Mouse (Mus musculus) neural tube, embryonic 11.5 days (tissue): ENCODE data around the gene Eif2b4. TPM values are rescaled to one million over a fixed set of nuclear protein-coding genes. Genes with fewer than 3 reads are reported as not detected.
"Not testable (repeated sequence)": the region's sequence is repeated elsewhere in the genome, so short reads cannot be mapped to it uniquely, and the experiment has no call there.

Source experiments
- ATAC-seq: fragments of 200-750 bp; cut with Nextera tagmentation; 2 replicates; pipeline ENCODE4 v1.8.0; 2017; ENCODE audit warnings: moderate number of reproducible peaks, mild to moderate bottlenecking, moderate TSS enrichment, moderate library complexity; ENCODE audit not compliant: insufficient read depth, low FRiP score, low TSS enrichment
- DNase-seq: peaks from one replicate; pipeline ENCODE4 v3.0.0-alpha.2; 2015; ENCODE audit warnings: low spot score
- H3K27ac ChIP-seq: fragments of 300-500 bp; sonication (generic); 2 replicates; pipeline ENCODE4 v1.5.1; 2014; ENCODE audit warnings: low read depth, mild to moderate bottlenecking, low read length
- H3K27me3 ChIP-seq: fragments of 300-500 bp; sonication (generic); 2 replicates; pipeline ENCODE4 v1.6.1; 2014; ENCODE audit warnings: mild to moderate bottlenecking, low read length, mixed read lengths; ENCODE audit not compliant: control insufficient read depth, insufficient read depth
- H3K36me3 ChIP-seq: fragments of 300-500 bp; sonication (generic); 2 replicates; pipeline ENCODE4 v1.6.1; 2014; ENCODE audit warnings: mild to moderate bottlenecking, low read length, moderate library complexity, mixed read lengths; ENCODE audit not compliant: control insufficient read depth, insufficient read depth
- H3K4me1 ChIP-seq: fragments of 300-500 bp; sonication (generic); 2 replicates; pipeline ENCODE4 v1.6.1; 2014; ENCODE audit warnings: low read length, mixed read lengths; ENCODE audit not compliant: control insufficient read depth, insufficient read depth
- H3K4me2 ChIP-seq: fragments of 300-500 bp; sonication (generic); 2 replicates; pipeline ENCODE4 v1.6.1; 2014; ENCODE audit warnings: low read depth, mild to moderate bottlenecking, moderate library complexity
- H3K4me3 ChIP-seq: fragments of 300-500 bp; sonication (generic); 2 replicates; pipeline ENCODE4 v1.5.1; 2014; ENCODE audit warnings: low read depth, low read length
- H3K9ac ChIP-seq: fragments of 300-500 bp; sonication (generic); 2 replicates; pipeline ENCODE4 v1.6.1; 2014; ENCODE audit warnings: mild to moderate bottlenecking, low read length
- H3K9me3 ChIP-seq: fragments of 300-500 bp; sonication (generic); 2 replicates; pipeline ENCODE4 v1.6.1; 2016; ENCODE audit warnings: low read length; ENCODE audit not compliant: control insufficient read depth
- WGBS: fragments of 180-500 bp; shearing (Covaris S2); extraction: QIAGEN DNeasy Blood & Tissue Kit; methylation state at CpG from one replicate; pipeline ENCODE4 v1.1.7; 2014; 5-methylcytosine and 5-hydroxymethylcytosine counted together
- polyA plus RNA-seq: library from polyadenylated mRNA; unstranded; fragments of >200 nt; fragmentation: Nextera tagmentation; extraction: Ambion mirVana; gene quantifications from 2 replicates; pipeline ENCODE4 v1.2.1, GENCODE M21; 2014

Eif2b4 gene
- polyA plus RNA-seq, 1 experiment from 2014 or later = 77.7 TPM

DNA sequence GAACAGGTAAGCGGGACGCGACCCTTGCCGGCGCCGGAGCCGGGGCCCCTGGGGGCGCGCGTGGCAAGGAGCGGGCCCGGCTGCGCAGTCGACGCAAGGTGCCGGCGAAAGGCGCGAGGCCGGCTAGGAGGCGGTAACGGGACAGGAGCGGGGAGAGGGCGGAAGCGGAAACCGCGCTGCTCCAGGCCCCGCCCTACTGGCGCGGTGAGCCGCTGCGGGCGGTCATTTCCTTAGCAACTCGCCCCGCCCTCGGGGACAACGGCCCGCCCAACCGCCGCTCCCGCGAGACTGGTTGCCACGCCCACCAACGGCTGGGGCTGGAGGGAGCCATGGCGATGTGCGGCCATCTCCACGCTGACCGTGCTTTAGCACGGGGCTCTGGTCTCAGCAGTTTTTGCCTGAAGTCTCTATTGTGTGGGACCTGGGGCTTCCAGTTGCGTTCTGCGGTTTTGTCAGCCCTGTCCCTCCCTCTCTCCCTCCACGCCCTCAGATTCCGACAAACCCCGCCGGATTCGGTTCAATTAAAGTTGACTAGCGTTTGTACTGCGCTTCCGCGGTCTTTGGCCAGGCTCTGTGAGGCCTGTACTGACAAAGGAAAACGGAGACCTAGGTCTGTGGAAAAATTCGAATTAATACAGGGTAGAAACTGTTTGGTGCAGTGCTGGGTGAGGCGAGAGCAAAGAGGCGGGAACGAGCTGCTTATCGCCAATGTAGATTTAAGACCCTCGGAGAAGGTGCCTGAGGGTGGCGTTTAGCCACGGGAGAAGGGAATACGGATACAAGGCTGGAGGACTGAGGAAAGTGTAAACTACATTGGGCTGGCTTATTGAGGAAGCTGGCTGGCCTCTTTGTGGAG lies 27.4 kb upstream of the Eif2b4 start, which contains the start of gene Ppm1g:
Ppm1g (minus strand) TSS at position 240 of the 856 bp plus-strand sequence.
- DNase-seq (peak; percentile 98), ATAC-seq (peak; percentile 92)
- Histone ChIP-seq H3K9me3 (no peaks in the 10 kb centered on the region), H3K27ac (peak within 1 kb of the TSS; percentile 84), H3K4me2 (peak within 1 kb of the TSS; percentile 84), H3K27me3 (no peaks in the 10 kb centered on the region), H3K36me3 (no peaks in the 10 kb centered on the region), H3K9ac (peak within 1 kb of the TSS; percentile 93), H3K4me1 (peaks cover 2% of the 10 kb centered on the region; the same call in 1 of the 2 replicates), H3K4me3 (peak within 1 kb of the TSS; percentile 84)
- WGBS = 0% methylated on average over 70 of the region's 70 CpGs

DNA sequence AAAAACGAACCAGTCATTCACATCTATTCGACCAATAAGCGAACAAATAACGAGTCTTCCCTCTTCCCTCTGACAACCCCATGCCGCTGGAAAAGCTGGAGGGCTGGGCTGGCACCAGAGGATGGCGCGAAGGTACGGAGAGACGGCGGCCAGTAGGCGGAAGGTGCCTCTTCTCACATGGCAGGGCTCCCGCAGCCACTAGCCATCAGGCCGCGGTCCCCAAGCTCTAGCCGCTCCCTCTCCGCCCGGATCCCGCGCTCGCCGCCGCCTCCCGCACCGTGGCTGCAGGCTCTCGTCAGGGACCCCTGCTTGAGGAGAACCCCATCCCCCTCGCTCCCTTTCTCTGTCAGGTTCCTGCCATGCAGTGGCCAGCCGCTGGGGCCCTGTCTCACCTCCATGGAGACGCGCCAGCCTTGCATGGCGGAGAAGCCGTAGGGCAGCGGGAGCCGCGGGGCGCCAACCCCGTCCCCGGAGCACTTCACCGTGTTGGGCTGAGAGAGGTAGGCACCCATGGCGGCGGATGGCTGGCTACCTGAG lies 26.7 kb upstream of the Eif2b4 start:
- Histone ChIP-seq H3K27ac (peak overlapping the region; percentile 84), H3K9me3 (no peaks in the 10 kb centered on the region), H3K36me3 (no peaks in the 10 kb centered on the region), H3K9ac (peak overlapping the region; percentile 93), H3K4me2 (peak overlapping the region; percentile 84), H3K27me3 (no peaks in the 10 kb centered on the region), H3K4me3 (peak overlapping the region; percentile 84), H3K4me1 (peaks cover 2% of the 10 kb centered on the region; the same call in 1 of the 2 replicates)
- DNase-seq (no peak), ATAC-seq (peak; percentile 77)
- WGBS = under 1% methylated on average over 40 of the region's 40 CpGs

DNA sequence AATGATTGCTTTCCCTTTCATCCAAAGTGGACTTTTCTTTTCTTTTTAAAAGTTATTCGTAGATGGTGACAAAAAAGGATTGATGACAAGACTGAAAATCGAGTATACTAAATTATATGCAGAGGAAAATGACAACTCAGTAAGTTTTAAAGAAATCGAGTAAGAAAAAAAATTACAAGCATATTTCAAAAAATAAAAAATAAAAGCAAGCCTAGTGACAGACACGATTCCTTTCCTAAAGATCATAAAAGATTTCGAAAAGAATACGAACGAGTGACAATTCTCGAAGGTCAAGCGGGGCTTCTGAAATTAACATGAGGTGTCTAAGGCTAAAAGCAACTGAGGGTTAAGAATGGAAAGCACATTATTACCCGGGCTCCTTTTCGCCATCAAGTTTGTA lies 26.2 kb upstream of the Eif2b4 start:
- no peaks in the 10 kb centered on the region for H3K9me3 ChIP-seq
- H3K27me3 ChIP-seq = no peaks in the 10 kb centered on the region
- H3K4me3 ChIP-seq = peak overlapping the region; percentile 84
- WGBS = 2% methylated on average over 11 of the region's 11 CpGs
- H3K9ac ChIP-seq = peak overlapping the region; percentile 93
- H3K4me2 ChIP-seq = peak overlapping the region; percentile 84
- DNase-seq (no peak), ATAC-seq (no peak)
- peaks cover 2% of the 10 kb centered on the region; the same call in 1 of the 2 replicates for H3K4me1 ChIP-seq
- H3K27ac ChIP-seq = no peak overlapping the region; the same call in 1 of the 2 replicates
- no peaks in the 10 kb centered on the region for H3K36me3 ChIP-seq

DNA sequence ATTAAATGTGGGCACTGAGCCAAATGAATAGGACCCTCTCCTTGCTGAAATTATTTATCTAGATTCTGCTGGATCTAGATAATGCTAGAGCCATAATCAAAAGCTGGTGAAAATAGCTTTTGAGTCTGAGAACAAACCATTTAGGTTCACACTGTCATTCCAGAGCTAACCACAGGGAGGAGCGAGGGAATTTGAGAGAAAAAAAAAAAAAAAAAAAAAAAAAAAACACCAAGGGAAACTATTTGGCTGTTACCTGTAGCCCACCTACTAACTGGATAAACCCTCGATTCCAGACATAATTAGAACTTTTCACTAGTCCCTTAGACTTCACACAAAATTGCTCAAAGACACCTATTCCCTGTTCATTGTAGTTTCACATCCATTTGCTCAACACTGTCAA lies 25.8 kb upstream of the Eif2b4 start:
- Histone ChIP-seq H3K27me3 (no peaks in the 10 kb centered on the region), H3K9ac (no peak overlapping the region), H3K9me3 (no peaks in the 10 kb centered on the region), H3K4me2 (peak overlapping the region; percentile 84), H3K27ac (no peak overlapping the region), H3K4me1 (peaks cover 2% of the 10 kb centered on the region; the same call in 1 of the 2 replicates), H3K4me3 (peak overlapping the region; percentile 84), H3K36me3 (no peaks in the 10 kb centered on the region)
- ATAC-seq (no peak), DNase-seq (no peak)
- 4% methylated on average over 2 of the region's 2 CpGs for WGBS

DNA sequence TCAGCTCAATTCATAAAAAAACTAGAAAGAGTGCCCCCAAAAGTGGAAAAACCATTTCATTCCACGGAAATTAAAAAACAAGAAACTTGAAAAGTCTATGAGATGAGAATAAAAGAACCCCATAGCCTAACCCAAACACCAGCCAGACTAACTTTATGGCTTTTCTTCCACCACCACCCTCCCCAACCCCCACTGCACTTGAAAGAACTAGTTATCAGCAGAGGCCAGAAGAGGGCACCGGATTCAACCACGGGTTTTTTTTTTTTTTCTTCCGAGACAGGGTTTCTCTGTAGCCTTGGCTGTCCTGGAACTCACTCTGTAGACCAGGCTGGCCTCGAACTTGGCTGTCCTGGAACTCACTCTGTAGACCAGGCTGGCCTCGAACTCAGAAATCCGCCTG lies 25.1 kb upstream of the Eif2b4 start:
- no peak overlapping the region for H3K4me3 ChIP-seq
- H3K36me3 ChIP-seq = no peaks in the 10 kb centered on the region
- H3K9me3 ChIP-seq = no peaks in the 10 kb centered on the region
- H3K27me3 ChIP-seq = no peaks in the 10 kb centered on the region
- 56% methylated on average over 7 of the region's 7 CpGs for WGBS
- peaks cover 2% of the 10 kb centered on the region; the same call in 1 of the 2 replicates for H3K4me1 ChIP-seq
- H3K9ac ChIP-seq = no peak overlapping the region
- ATAC-seq (no peak), DNase-seq (no peak)
- no peak overlapping the region for H3K4me2 ChIP-seq
- H3K27ac ChIP-seq = no peak overlapping the region

DNA sequence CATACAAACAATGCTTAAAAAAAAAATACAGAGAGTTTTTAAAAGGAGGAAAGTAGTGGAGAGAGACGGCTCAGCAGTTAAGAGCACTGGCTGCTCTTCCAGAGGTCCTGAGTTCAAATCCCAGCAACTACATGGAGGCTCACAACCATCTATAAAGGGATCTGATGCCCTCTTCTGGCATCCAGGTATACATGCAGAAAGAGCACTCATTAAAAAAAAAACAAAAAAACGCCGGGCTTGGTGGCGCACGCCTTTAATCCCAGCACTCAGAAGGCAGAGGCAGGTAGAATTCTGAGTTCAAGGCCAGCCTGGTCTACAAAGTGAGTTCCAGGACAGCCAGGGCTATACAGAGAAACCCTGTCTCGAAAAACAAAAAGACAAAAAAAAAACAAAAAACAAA lies 23.3 kb upstream of the Eif2b4 start:
- H3K9ac ChIP-seq, H3K4me2 ChIP-seq, DNase-seq, H3K27me3 ChIP-seq, H3K4me3 ChIP-seq, H3K4me1 ChIP-seq, H3K27ac ChIP-seq, ATAC-seq, H3K9me3 ChIP-seq, H3K36me3 ChIP-seq: not testable (repeated sequence)
- WGBS = 87% methylated on average over 6 of the region's 6 CpGs

DNA sequence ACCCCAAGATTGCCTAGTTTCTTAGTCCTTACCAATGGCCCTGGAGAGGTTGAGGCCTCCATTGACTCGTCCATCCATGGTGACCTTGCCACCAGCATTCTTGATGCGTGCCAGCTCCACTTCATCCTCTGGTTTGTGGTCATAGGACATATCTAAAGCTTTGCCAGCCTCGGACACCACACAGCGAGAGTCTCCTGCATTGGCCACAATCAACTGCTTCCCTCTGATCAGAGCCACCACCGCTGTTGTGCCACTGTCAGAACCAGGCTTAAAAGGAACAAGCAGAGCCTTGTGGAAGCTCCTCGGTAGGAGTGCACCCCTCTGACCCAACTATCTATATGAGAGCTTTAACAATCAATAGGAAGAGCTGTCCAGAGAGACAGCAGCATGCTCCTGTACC lies 11.2 kb upstream of the Eif2b4 start:
- H3K36me3 ChIP-seq = peaks cover 24% of the 10 kb centered on the region
- DNase-seq (no peak), ATAC-seq (no peak)
- peaks cover 14% of the 10 kb centered on the region; the same call in 1 of the 2 replicates for H3K4me1 ChIP-seq
- 95% methylated on average over 6 of the region's 6 CpGs for WGBS
- H3K27ac ChIP-seq = no peak overlapping the region
- H3K4me2 ChIP-seq = no peak overlapping the region
- no peak overlapping the region for H3K4me3 ChIP-seq
- peaks cover 5% of the 10 kb centered on the region for H3K9me3 ChIP-seq
- no peak overlapping the region for H3K9ac ChIP-seq
- no peaks in the 10 kb centered on the region for H3K27me3 ChIP-seq

DNA sequence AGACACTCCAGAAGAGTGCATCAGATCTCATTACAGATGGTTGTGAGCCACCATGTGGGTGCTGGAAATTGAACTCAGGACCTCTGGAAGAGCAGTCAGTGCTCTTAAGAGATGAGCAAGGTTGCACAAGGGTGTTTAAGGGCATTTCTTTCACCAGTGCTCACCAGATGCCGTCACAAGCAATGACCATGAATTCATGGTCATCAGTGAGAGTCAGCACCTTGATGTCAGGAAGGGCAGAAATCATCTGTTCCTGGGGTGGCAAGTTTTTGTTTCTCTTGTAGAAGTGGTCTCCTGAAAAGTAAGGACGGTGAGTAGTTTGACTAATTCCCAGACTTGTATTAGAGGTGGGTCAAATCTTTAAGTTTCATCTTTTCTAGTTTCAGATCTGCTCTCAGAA lies 10.6 kb upstream of the Eif2b4 start:
- DNase-seq = no peak
- Histone ChIP-seq H3K9ac (no peak overlapping the region), H3K27ac (no peak overlapping the region), H3K4me3 (no peak overlapping the region), H3K4me2 (no peak overlapping the region), H3K27me3 (no peaks in the 10 kb centered on the region), H3K36me3 (peaks cover 29% of the 10 kb centered on the region), H3K9me3 (peaks cover 5% of the 10 kb centered on the region), H3K4me1 (peaks cover 14% of the 10 kb centered on the region; the same call in 1 of the 2 replicates)
- 89% methylated on average over 2 of the region's 2 CpGs for WGBS
- no peak for ATAC-seq
